Mouse (Mus musculus) bone marrow, adult 2 months (tissue): ENCODE measurements at regions not wholly inside any gene's neighbourhood (a gene's known extent, or its start where the extent isn't known, plus 50 kb on each side); places are given as distances from the start of the nearest gene placed in this dataset.
"Not testable (repeated sequence)": the region's sequence is repeated elsewhere in the genome, so short reads cannot be mapped to it uniquely, and the experiment has no call there.

Experiments
- CTCF ChIP-seq: fragments of 200-500 bp; IDR thresholded peaks from 2 replicates; pipeline ENCODE4 v1.5.1; 2011; ENCODE audit warnings: low read length, control low read depth; ENCODE audit not compliant: control insufficient read depth, insufficient read depth
- POLR2A ChIP-seq: fragments of 200-500 bp; IDR thresholded peaks from 2 replicates; pipeline ENCODE4 v1.6.1; 2011; ENCODE audit warnings: low read depth, mild to moderate bottlenecking, control low read depth, low read length, borderline replicate concordance; ENCODE audit not compliant: control insufficient read depth

DNA sequence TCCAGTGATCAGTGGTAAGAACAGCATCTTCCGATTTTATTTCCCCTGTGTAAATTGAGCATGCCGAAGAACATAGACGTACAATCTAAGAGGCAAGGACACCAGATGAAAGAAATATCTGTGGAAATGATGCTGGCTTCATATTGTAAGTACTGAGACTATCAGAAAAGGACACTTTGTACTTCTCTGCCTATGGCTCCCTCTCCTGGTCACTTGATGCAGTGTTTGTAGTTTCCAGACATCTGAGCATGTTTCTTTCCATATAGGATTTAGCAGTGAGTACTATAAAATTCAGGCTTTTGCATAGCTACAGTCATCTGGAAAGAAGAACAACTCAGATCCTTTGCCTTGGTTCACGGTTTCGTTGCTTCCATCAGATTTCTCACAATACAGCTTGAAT is 963.4 kb downstream of the Rpia start:
- not testable (repeated sequence) for TF ChIP-seq POLR2A, CTCF
